Mouse (Mus musculus): ENCODE measurements around the gene Krtap19-3.

DNA sequence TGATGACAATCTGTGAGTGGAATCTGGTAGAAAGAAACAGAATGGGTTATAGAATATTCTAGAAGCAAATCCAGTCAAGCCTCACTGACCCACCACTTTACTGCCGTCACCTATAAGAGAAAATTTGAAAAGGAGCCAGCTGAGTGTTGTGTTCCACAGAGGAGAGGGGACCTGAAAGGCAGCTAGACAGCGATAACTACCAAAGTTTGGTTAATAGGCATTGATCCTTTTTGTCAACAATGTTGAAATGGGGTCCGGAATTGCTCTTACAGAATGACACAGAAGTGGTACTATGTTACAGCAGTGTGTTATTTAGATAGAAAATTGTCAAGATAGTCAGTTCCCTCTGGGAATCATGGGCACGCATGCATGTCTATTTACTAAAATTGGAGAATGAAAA is 29.3 kb downstream of the Krtap19-3 start:
- TF ChIP-seq CTCF (IDR thresholded peaks at IDR 0.05; ENCODE audit: borderline replicate concordance, control insufficient read depth, extremely low read depth, insufficient read depth, low read length, poor library complexity) (no peak), POLR2A (IDR thresholded peaks at IDR 0.05; ENCODE audit: control insufficient read depth, extremely low read depth, insufficient read depth, low read length, poor library complexity) (no peak)

Measured in thymus, adult 2 months (tissue).